Mouse (Mus musculus) cerebellum, adult 2 months (tissue): ENCODE data around the gene Gm12169.

Experiments used
- CTCF ChIP-seq: fragments of 200-500 bp; IDR thresholded peaks from 2 replicates; pipeline ENCODE4 v1.5.1; 2011; ENCODE audit warnings: low read depth, mild to moderate bottlenecking, control low read depth, low read length, moderate library complexity, borderline replicate concordance; ENCODE audit not compliant: insufficient read depth
- POLR2A ChIP-seq: fragments of 200-500 bp; IDR thresholded peaks from 2 replicates; pipeline ENCODE4 v1.6.1; 2011; ENCODE audit warnings: low read length, control low read depth, borderline replicate concordance; ENCODE audit not compliant: insufficient read depth

- no peak for TF ChIP-seq CTCF
- TF ChIP-seq POLR2A = no peak
These were observed 28.7 kb downstream of the Gm12169 start for GRCm38 (mm10) chr11:46552741-46553140.
